Mouse (Mus musculus) lung, postnatal 0 days (tissue): ENCODE data around the gene Sdhaf2. TPM values are rescaled to one million over a fixed set of nuclear protein-coding genes. Genes with fewer than 3 reads are reported as not detected.

Experiments used
- ATAC-seq: fragments of 200-750 bp; cut with Nextera tagmentation; 2 replicates; pipeline ENCODE4 v1.8.0; 2017; ENCODE audit warnings: moderate library complexity
- DNase-seq: peaks from one replicate; pipeline ENCODE4 v3.0.0-alpha.2; 2016; ENCODE audit warnings: low spot score
- H3K27ac ChIP-seq: fragments of 300-500 bp; sonication (generic); 2 replicates; pipeline ENCODE4 v1.5.1; 2014; ENCODE audit warnings: antibody characterized with exemption, mild to moderate bottlenecking, low read length, mixed read lengths
- H3K27me3 ChIP-seq: fragments of 300-500 bp; sonication (generic); replicated peaks from 2 replicates; pipeline ENCODE4 v1.6.1; 2014; ENCODE audit warnings: low read length, mixed read lengths; ENCODE audit not compliant: insufficient read depth
- H3K36me3 ChIP-seq: fragments of 300-500 bp; sonication (generic); 2 replicates; pipeline ENCODE4 v1.6.1; 2014; ENCODE audit warnings: low read length, mixed read lengths; ENCODE audit not compliant: insufficient read depth
- H3K4me1 ChIP-seq: fragments of 300-500 bp; sonication (generic); 2 replicates; pipeline ENCODE4 v1.6.1; 2014; ENCODE audit warnings: antibody characterized with exemption, low read depth, low read length, mixed read lengths; ENCODE audit not compliant: insufficient read depth
- H3K4me2 ChIP-seq: fragments of 300-500 bp; sonication (generic); replicated peaks from 2 replicates; pipeline ENCODE4 v1.6.1; 2014; ENCODE audit warnings: low read depth, mild to moderate bottlenecking, low read length, moderate library complexity, mixed read lengths
- H3K4me3 ChIP-seq: fragments of 300-500 bp; sonication (generic); 2 replicates; pipeline ENCODE4 v1.5.1; 2014; ENCODE audit warnings: low read depth, low read length
- H3K9ac ChIP-seq: fragments of 300-500 bp; sonication (generic); replicated peaks from 2 replicates; pipeline ENCODE4 v1.6.1; 2014; ENCODE audit warnings: low read depth, mild to moderate bottlenecking
- H3K9me3 ChIP-seq: fragments of 300-500 bp; sonication (generic); 2 replicates; pipeline ENCODE4 v1.6.1; 2016; ENCODE audit warnings: low read length, mixed read lengths
- CTCF ChIP-seq: IDR thresholded peaks from 2 replicates; pipeline ENCODE4 v1.5.1; 2016; ENCODE audit warnings: antibody characterized with exemption, mild to moderate bottlenecking
- EP300 ChIP-seq: IDR thresholded peaks from 2 replicates; pipeline ENCODE4 v1.6.1; 2016; ENCODE audit warnings: antibody characterized with exemption, mild to moderate bottlenecking, control low read depth
- WGBS: fragments of 180-500 bp; shearing (Covaris S2); extraction: QIAGEN DNeasy Blood & Tissue Kit; methylation state at CpG from one replicate; pipeline ENCODE4 v1.1.7; 2014; 5-methylcytosine and 5-hydroxymethylcytosine counted together
- polyA plus RNA-seq: library from polyadenylated mRNA; unstranded; fragments of >200 nt; fragmentation: Nextera tagmentation; extraction: Ambion mirVana; gene quantifications from 2 replicates; pipeline ENCODE4 v1.2.1, GENCODE M21; 2015

The Sdhaf2 gene
- polyA plus RNA-seq = 46.4 and 49.8 TPM in 2 replicates

- H3K9me3 ChIP-seq = no peaks in the 10 kb centered on the region
- TF ChIP-seq EP300 = no peak
- peak; percentile 70 for TF ChIP-seq CTCF
- peak within 1 kb of the TSS; percentile 69 for H3K4me2 ChIP-seq
- peak within 1 kb of the TSS; percentile 94 for H3K4me3 ChIP-seq
- ATAC-seq = no peak
- H3K4me1 ChIP-seq = peaks cover 8% of the 10 kb centered on the region; the same call in 1 of the 2 replicates
- H3K27ac ChIP-seq = peak within 1 kb of the TSS; percentile 99
- under 1% methylated on average over 11 of the region's 11 CpGs for WGBS
- DNase-seq = peak; percentile 84
- peak within 1 kb of the TSS; percentile 98 for H3K9ac ChIP-seq
- no peaks in the 10 kb centered on the region; the same call in 1 of the 2 replicates for H3K36me3 ChIP-seq
- H3K27me3 ChIP-seq = no peaks in the 10 kb centered on the region
Observed at GRCm38 (mm10) chr19:10525910-10526309, at the start of gene Sdhaf2. Gene Sdhaf2, minus strand, starts transcription at chr19:10526142.

GRCm38 (mm10) chr19:10569627-10570026, 43.7 kb upstream of the Sdhaf2 start:
- H3K27ac ChIP-seq = no peak overlapping the region
- WGBS = 94% methylated on average over 6 of the region's 6 CpGs
- H3K36me3 ChIP-seq = peaks cover 6% of the 10 kb centered on the region; the same call in 1 of the 2 replicates
- no peaks in the 10 kb centered on the region for H3K27me3 ChIP-seq
- TF ChIP-seq EP300 = no peak
- TF ChIP-seq CTCF = no peak
- no peaks in the 10 kb centered on the region for H3K4me1 ChIP-seq
- ATAC-seq (no peak), DNase-seq (no peak)
- no peaks in the 10 kb centered on the region for H3K9me3 ChIP-seq
- H3K4me3 ChIP-seq = no peak overlapping the region
- H3K9ac ChIP-seq = no peak overlapping the region
- no peak overlapping the region for H3K4me2 ChIP-seq

DNA sequence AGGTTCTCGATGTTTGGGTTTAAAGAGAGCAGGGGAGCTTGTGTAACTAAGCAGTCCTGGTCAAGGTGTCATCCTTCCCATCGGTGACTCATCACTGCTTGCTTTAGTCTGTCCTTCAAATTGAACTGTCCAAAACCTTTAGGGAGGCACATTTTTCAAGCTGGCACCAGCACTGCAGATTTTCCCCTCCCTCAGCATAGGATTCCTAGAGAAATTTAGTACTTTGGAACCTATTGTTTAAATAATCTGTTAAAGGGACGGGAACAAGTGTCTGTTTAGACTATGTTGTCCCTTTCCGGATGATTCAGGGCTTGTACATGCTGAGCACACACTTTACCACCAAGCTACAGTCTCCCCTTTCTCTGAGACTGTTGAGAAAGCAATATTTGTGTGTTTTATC, 39.3 kb upstream of the Sdhaf2 start:
- 47% methylated on average over 4 of the region's 4 CpGs for WGBS
- Histone ChIP-seq H3K27me3 (no peaks in the 10 kb centered on the region), H3K27ac (no peak overlapping the region), H3K4me3 (no peak overlapping the region), H3K36me3 (no peaks in the 10 kb centered on the region), H3K4me1 (no peaks in the 10 kb centered on the region), H3K4me2 (no peak overlapping the region), H3K9me3 (no peaks in the 10 kb centered on the region), H3K9ac (no peak overlapping the region)
- DNase-seq = no peak
- no peak for TF ChIP-seq EP300
- TF ChIP-seq CTCF = no peak
- no peak for ATAC-seq

DNA sequence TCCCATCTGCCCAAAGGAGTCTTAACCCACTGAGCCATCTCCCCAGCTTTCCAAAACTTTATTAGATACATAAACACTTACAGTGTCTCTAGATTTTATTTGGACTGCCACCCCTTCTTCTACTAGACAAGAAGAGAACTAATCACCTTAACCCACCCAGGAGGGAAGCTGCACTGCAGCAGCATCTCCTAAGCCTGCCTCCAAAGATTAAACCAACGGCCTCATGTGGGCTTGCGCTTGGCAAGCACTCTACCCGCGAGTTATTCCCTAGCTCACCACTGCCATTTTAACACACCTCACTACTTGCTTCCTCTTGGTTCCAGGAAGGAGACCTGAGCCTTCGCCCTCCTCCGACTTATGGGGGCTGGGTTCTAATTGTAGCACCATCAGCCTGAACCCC, 38.3 kb upstream of the Sdhaf2 start:
- Histone ChIP-seq H3K4me1 (no peaks in the 10 kb centered on the region), H3K9ac (no peak overlapping the region), H3K4me3 (no peak overlapping the region), H3K4me2 (no peak overlapping the region), H3K9me3 (no peaks in the 10 kb centered on the region), H3K27me3 (no peaks in the 10 kb centered on the region), H3K36me3 (no peaks in the 10 kb centered on the region), H3K27ac (no peak overlapping the region)
- ATAC-seq = no peak
- no peak for TF ChIP-seq EP300
- no peak for TF ChIP-seq CTCF
- no peak for DNase-seq
- 79% methylated on average over 6 of the region's 6 CpGs for WGBS

GRCm38 (mm10) chr19:10562351-10562750, 36.4 kb upstream of the Sdhaf2 start:
- Histone ChIP-seq H3K4me3 (no peak overlapping the region), H3K27me3 (no peaks in the 10 kb centered on the region), H3K27ac (peak overlapping the region; percentile 83), H3K9ac (no peak overlapping the region), H3K9me3 (no peaks in the 10 kb centered on the region), H3K4me1 (no peaks in the 10 kb centered on the region), H3K4me2 (no peak overlapping the region), H3K36me3 (no peaks in the 10 kb centered on the region)
- DNase-seq (no peak), ATAC-seq (no peak)
- 64% methylated on average over 5 of the region's 5 CpGs for WGBS
- no peak for TF ChIP-seq EP300
- TF ChIP-seq CTCF = no peak

GRCm38 (mm10) chr19:10561558-10562314, 35.8 kb upstream of the Sdhaf2 start:
- H3K4me1 ChIP-seq = no peaks in the 10 kb centered on the region
- WGBS = 48% methylated on average over 6 of the region's 6 CpGs
- no peaks in the 10 kb centered on the region for H3K36me3 ChIP-seq
- peak overlapping the region; percentile 83 for H3K27ac ChIP-seq
- no peak for TF ChIP-seq CTCF
- TF ChIP-seq EP300 = no peak
- no peak overlapping the region for H3K9ac ChIP-seq
- no peak overlapping the region for H3K4me2 ChIP-seq
- ATAC-seq (peak; percentile 85), DNase-seq (peak; percentile 79)
- no peaks in the 10 kb centered on the region for H3K9me3 ChIP-seq
- no peak overlapping the region for H3K4me3 ChIP-seq
- H3K27me3 ChIP-seq = no peaks in the 10 kb centered on the region
